Mouse (Mus musculus): ENCODE data around the gene Klra9.
"Not testable (repeated sequence)": the region's sequence is repeated elsewhere in the genome, so short reads cannot be mapped to it uniquely, and the experiment has no call there.

The Klra9 gene

DNA sequence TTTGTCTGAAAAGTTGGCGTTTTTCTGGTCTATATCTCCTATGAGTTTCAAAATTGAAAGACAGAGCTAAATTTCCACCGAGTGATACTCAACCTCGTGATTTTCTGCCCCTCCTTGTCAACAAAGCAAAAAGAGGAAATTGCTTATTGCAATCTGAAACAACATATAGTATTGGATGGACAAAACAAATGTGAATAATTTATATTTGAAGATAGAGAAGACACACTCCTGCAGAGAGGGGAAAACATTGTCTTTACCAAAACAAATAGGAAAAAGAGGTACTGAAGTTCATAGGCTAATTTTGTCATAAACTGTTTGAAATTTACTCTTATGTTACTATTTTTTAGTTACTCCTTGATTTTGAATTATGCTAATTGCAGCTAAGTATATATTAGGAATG, at the start of gene Klra9:
Klra9 (minus strand) TSS at position 101 of the 400 bp plus-strand sequence.
- not testable (repeated sequence) for DNase-seq (ENCODE audit: low read depth, low spot score)

DNA sequence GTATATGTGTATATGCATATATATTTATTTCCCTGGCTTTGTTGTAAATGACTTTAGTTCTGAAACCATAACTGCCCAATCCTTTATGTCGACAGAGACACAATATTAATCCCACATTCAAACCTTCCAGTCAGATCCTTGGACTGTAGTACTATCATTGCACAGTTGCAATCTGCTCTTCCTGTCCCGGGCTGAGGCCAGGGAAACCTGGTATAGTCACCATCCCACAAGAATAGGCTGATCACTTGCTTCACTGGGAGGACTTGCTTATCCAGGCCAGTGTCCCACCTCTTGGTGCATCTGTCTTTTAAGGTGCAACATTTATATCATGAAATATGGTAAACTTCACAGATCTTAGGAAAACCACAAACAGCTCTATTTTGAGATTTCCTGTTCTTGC, 44.6 kb upstream of the Klra9 start:
- no peak for DNase-seq (ENCODE audit: low read depth, low spot score)

DNA sequence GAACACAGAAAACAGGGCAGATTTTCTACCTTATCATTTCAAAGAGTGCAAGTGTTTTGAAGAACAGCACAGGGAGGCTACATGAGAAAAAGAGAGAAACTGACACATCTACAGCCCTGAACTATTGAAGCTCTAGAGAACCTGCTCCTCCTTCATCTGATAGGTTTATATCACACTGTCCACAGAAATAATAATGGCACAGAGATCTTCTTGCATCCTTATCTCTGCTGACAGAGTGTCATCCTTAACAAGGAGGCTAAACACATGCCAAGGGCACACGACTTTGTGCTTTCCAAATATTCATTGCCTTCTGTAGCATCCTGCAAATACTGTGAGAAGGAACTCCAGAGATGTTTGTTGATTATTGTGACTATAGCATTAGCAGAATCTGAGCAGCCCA, 43.7 kb upstream of the Klra9 start:
- no peak for DNase-seq (ENCODE audit: low read depth, low spot score)

DNA sequence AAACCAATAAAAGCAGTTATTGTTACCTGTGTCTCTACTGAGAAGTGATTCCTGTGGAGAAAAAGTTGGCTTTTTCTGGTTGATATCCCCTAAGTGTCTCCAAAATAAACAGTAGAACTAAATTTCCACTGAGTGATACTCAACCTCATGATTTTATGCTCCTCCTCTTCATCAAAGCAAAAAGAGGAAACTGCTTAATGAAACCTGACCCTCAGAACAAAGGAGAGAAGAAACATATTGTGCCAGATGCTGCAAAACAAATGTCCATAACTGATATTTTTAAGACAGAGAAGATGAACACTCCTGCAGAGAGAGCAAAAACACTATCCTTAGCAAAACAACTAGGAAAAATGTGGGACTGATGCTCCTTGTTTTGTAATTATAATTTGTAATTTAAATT, 40.3 kb upstream of the Klra9 start, which contains the start of gene Klra7:
Klra7 (minus strand) TSS at position 101 of the 400 bp plus-strand sequence.
- DNase-seq (ENCODE audit: low read depth, low spot score) = no peak

DNA sequence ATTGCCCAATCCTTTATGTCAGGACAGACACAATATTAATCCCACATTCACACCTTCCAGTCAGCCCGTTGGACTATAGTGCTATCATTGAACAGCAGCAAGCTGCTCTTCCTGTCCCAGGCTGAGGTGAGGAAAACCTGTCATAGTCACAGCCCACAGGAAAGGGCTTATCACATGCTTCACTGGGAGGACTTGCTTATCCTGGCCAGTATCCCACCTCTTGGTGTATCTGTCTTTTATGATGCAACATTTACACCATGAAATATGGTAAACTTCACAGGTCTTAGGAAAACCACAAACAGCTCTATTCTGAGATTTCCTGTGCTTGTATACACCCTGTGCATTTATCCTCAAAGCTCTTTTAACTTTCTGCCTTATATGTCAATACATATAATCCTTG, 4.5 kb upstream of the Klra9 start:
- not testable (repeated sequence) for DNase-seq (ENCODE audit: low read depth, low spot score)

DNA sequence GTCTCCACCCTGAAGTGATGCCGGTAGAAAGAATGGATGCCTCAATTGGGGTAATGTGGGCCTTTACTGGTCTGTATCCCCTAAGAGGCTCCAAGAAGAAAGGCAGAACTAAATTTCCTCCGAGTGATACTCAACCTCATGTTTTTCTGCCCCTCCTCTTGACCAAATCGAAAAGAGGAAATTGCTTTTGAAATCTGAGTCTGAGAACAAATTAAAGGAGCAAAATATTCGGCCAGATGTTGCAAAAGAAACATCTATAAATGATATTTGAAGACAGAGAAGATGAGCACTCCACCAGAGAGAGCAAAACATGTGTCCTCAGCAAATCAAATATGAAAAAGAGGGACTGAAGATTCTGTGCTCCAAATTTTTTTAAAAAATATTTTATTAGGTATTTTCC, 63.1 kb downstream of the Klra9 start, which contains the start of gene Klra8:
Klra8 (minus strand) TSS at position 101 of the 400 bp plus-strand sequence.
- not testable (repeated sequence) for DNase-seq (ENCODE audit: low read depth, low spot score)
